Mouse (Mus musculus): ENCODE data around the gene Dcaf5.

- TF ChIP-seq CTCF (IDR thresholded peaks at IDR 0.05; ENCODE audit: low read depth, low read length) (no peak), POLR2A (IDR thresholded peaks at IDR 0.05; ENCODE audit: extremely low read depth, insufficient read depth, low read length) (no peak)
Observed at GRCm38 (mm10) chr12:80433266-80433665, 3.1 kb downstream of the Dcaf5 start.

Data from liver, adult 2 months (tissue).